Mouse (Mus musculus) layer of hippocampus, postnatal 36 days (tissue): ENCODE measurements around the gene Drc7. TPM values are rescaled to one million over a fixed set of nuclear protein-coding genes. Genes with fewer than 3 reads are reported as not detected.

Source experiments
- total RNA-seq, 2 experiments: library from RNA; stranded (reverse); gene quantifications; 2 replicates each; pipeline ENCODE4 v1.2.3; 2021

Drc7 gene
- total RNA-seq, 2 experiments from 2014 or later, result 1.1 to 2.7 TPM

Other genes with a start within 250 kb of the Drc7 start
- 1 to 10 TPM; 3.7 to 4.3 TPM for gene Ccl17, start 244.7 kb upstream of the Drc7 start, total RNA-seq
- gene Coq9, start 216.8 kb upstream of the Drc7 start, total RNA-seq, result 10 to 100 TPM; 84.8 to 86.5 TPM
- gene Ciapin1, start 216.7 kb upstream of the Drc7 start, total RNA-seq, result 10 to 100 TPM; 71.9 to 73.9 TPM
- gene Polr2c, start 197.7 kb upstream of the Drc7 start, total RNA-seq, result 10 to 100 TPM; 62.4 to 71.5 TPM
- gene Dok4, start 178.8 kb upstream of the Drc7 start, total RNA-seq, result 10 to 100 TPM; 27.4 to 27.6 TPM
- gene Ccdc102a, start 137.0 kb upstream of the Drc7 start, total RNA-seq, result 1 to 10 TPM; 1.1 to 2.1 TPM
- gene Adgrg5, start 131.4 kb upstream of the Drc7 start, total RNA-seq, result not detected
- 100 to 1,000 TPM in 1 of 2 experiments, 10 to 100 TPM in 1; 79.5 to 104 TPM for gene Adgrg1, start 80.4 kb upstream of the Drc7 start, total RNA-seq
- under 1 TPM; 0.17 to 0.66 TPM for gene Adgrg3, start 37.4 kb upstream of the Drc7 start, total RNA-seq
- gene Katnb1, start 26.1 kb downstream of the Drc7 start, total RNA-seq, result 10 to 100 TPM; 36.0 to 40.4 TPM
- gene Kifc3, start 147.7 kb downstream of the Drc7 start, total RNA-seq, result 10 to 100 TPM; 61.4 to 62.0 TPM